Mouse (Mus musculus): ENCODE measurements around the gene Cacna1c.
"Not testable (repeated sequence)": the region's sequence is repeated elsewhere in the genome, so short reads cannot be mapped to it uniquely, and the experiment has no call there.

Gene Cacna1c

GRCm38 (mm10) chr6:119206006-119206405 lies 9.8 kb upstream of the Cacna1c start:
- DNase-seq (ENCODE audit: low read depth, low spot score), result not testable (repeated sequence)

- DNase-seq (ENCODE audit: low read depth, low spot score), result no peak
Observed at GRCm38 (mm10) chr6:119204915-119205314, 8.7 kb upstream of the Cacna1c start.

- DNase-seq (ENCODE audit: low read depth, low spot score), result no peak
Observed at GRCm38 (mm10) chr6:119204286-119204685, 8.1 kb upstream of the Cacna1c start.

GRCm38 (mm10) chr6:119201575-119201974 lies 5.4 kb upstream of the Cacna1c start:
- no peak for DNase-seq (ENCODE audit: low read depth, low spot score)

GRCm38 (mm10) chr6:119200362-119200761 lies 4.1 kb upstream of the Cacna1c start:
- no peak for DNase-seq (ENCODE audit: low read depth, low spot score)

- no peak for DNase-seq (ENCODE audit: low read depth, low spot score)
Observed at GRCm38 (mm10) chr6:119199274-119199879, 3.2 kb upstream of the Cacna1c start.

- no peak for DNase-seq (ENCODE audit: low read depth, low spot score)
Observed at GRCm38 (mm10) chr6:119198534-119199273, 2.5 kb upstream of the Cacna1c start.

- no peak for DNase-seq (ENCODE audit: low read depth, low spot score)
Observed at GRCm38 (mm10) chr6:119194601-119195000, 1.6 kb downstream of the Cacna1c start.

- DNase-seq (ENCODE audit: low read depth, low spot score), result no peak
Observed at GRCm38 (mm10) chr6:119194161-119194560, 2.1 kb downstream of the Cacna1c start.

- DNase-seq (ENCODE audit: low read depth, low spot score), result no peak
Observed at GRCm38 (mm10) chr6:119193571-119194154, 2.6 kb downstream of the Cacna1c start.

GRCm38 (mm10) chr6:119191478-119191877 lies 4.7 kb downstream of the Cacna1c start:
- DNase-seq (ENCODE audit: low read depth, low spot score), result no peak

- DNase-seq (ENCODE audit: low read depth, low spot score), result no peak
Observed at GRCm38 (mm10) chr6:119187631-119188030, 8.6 kb downstream of the Cacna1c start.

GRCm38 (mm10) chr6:119186658-119187057 lies 9.6 kb downstream of the Cacna1c start:
- DNase-seq (ENCODE audit: low read depth, low spot score), result peak; percentile 36

GRCm38 (mm10) chr6:119183781-119184180 lies 12.4 kb downstream of the Cacna1c start:
- DNase-seq (ENCODE audit: low read depth, low spot score), result no peak

GRCm38 (mm10) chr6:119182211-119182610 lies 14.0 kb downstream of the Cacna1c start:
- no peak for DNase-seq (ENCODE audit: low read depth, low spot score)

GRCm38 (mm10) chr6:119180188-119180587 lies 16.0 kb downstream of the Cacna1c start:
- no peak for DNase-seq (ENCODE audit: low read depth, low spot score)

- peak; percentile 15 for DNase-seq (ENCODE audit: low read depth, low spot score)
Observed at GRCm38 (mm10) chr6:119177101-119177500, 19.1 kb downstream of the Cacna1c start.

- no peak for DNase-seq (ENCODE audit: low read depth, low spot score)
Observed at GRCm38 (mm10) chr6:119176103-119176502, 20.1 kb downstream of the Cacna1c start.

- DNase-seq (ENCODE audit: low read depth, low spot score), result peak; percentile 96
Observed at GRCm38 (mm10) chr6:119175078-119175853, 21.0 kb downstream of the Cacna1c start, which contains the start of gene Dcp1b. Dcp1b (plus strand) TSS chr6:119175253.

- no peak for DNase-seq (ENCODE audit: low read depth, low spot score)
Observed at GRCm38 (mm10) chr6:119174307-119175074, 21.7 kb downstream of the Cacna1c start.

GRCm38 (mm10) chr6:119165677-119166076 lies 30.5 kb downstream of the Cacna1c start:
- DNase-seq (ENCODE audit: low read depth, low spot score), result no peak

Data from ZHBTc4 (cell line).